Mouse (Mus musculus) lung, adult 18-20 months (tissue): ENCODE data around the gene Ift81.

Experiments
- DNase-seq, 2 experiments: peaks; one replicate each; pipeline ENCODE4 v3.0.0; 2022; ENCODE audit warnings: mixed read lengths in 2 of 2

Gene Ift81

DNA sequence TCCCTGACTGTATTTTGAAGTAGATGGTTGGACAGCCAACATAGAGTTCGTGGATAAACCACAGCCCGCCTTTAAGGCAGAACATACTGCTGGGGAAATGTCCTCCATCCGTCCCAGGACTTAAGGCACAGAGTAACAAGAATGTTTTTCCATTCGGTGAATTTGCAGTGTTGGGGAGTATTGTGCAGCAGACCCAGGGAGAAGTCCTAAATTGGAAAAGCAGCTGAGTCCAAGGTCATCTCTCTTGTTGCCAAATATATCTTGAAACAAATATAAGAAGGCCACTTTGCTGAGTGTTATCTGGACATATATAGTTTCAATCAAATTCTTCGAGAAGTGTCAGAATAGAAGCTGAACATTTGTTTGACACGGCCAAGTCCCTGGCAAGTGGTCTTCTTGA, 70.9 kb downstream of the Ift81 start:
- no peak for DNase-seq

- no peak for DNase-seq
Observed at GRCm38 (mm10) chr5:122541871-122542270, 72.4 kb downstream of the Ift81 start.

GRCm38 (mm10) chr5:122538077-122538476, 76.2 kb downstream of the Ift81 start:
- no peak for DNase-seq

GRCm38 (mm10) chr5:122537654-122538053, 76.7 kb downstream of the Ift81 start:
- no peak for DNase-seq

DNA sequence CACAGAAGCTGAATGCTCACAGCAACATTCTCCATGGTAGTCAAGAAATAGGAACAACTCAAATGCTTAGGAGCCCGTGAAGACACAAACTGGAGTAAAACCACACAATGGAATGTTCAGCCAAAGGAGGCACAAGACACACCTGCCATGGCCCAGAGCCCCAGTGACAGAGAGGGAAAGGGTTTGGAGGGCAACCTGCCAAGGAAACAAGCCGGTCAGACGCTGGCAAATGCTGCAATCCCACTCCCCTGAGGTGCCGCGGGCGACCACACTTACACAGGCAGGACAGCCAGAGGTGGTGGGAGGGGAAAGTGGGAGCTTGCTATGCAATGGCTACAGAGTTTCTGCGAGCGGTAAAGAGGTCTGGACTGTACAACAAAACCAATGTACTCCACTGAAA, 80.4 kb downstream of the Ift81 start:
- no peak for DNase-seq

GRCm38 (mm10) chr5:122529913-122530604, 84.3 kb downstream of the Ift81 start:
- no peak for DNase-seq

DNA sequence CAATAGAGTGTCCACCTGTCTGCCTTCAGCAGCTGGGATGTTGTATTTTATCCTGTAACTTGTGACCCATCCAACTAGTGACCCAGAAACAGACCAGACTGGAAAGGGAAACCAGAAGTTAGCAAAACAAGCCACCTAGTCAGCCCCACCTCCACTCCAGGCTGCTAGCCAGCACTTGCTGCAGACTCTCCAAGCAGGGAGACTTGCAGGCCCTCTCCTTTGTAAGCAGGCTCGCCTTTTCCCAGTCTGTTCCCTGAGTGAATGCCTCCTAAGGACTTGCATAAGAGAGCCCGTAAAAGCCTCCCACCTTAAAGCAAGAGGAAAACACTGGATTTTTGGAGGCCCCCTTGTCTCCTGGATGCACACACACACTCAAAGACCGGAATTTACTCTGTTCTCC, 85.0 kb downstream of the Ift81 start:
- DNase-seq = peak; percentile 82 to 86

- no peak for DNase-seq
Observed at GRCm38 (mm10) chr5:122528591-122528990, 85.7 kb downstream of the Ift81 start.

GRCm38 (mm10) chr5:122527761-122528160, 86.6 kb downstream of the Ift81 start:
- DNase-seq = no peak

- peak; percentile 78 to 86 for DNase-seq
Observed at GRCm38 (mm10) chr5:122526878-122527730, 87.2 kb downstream of the Ift81 start.

DNA sequence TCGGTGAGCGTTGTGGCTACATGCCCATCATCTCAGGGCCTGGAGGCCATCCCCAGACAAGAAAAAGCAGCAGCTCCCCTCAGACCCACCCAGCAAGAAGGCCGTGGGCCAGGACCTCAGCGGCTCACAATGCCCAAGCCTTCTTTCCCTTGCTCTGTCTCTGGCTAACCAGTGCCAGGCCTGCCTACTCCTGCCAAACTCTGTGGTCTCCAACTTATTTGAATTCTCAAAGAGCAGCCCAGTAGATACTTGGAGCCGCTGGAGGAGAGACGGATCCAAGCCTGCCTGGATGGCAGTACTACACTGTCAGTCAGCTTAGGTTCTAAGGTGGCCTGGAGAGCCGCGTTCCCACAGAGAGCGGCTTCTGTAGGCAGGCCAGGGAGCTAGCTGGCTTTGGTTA, 87.9 kb downstream of the Ift81 start:
- no peak for DNase-seq

GRCm38 (mm10) chr5:122525238-122525931, 88.9 kb downstream of the Ift81 start:
- peak; percentile 51 to 62 for DNase-seq

- DNase-seq = no peak
Observed at GRCm38 (mm10) chr5:122524854-122525237, 89.5 kb downstream of the Ift81 start.

DNA sequence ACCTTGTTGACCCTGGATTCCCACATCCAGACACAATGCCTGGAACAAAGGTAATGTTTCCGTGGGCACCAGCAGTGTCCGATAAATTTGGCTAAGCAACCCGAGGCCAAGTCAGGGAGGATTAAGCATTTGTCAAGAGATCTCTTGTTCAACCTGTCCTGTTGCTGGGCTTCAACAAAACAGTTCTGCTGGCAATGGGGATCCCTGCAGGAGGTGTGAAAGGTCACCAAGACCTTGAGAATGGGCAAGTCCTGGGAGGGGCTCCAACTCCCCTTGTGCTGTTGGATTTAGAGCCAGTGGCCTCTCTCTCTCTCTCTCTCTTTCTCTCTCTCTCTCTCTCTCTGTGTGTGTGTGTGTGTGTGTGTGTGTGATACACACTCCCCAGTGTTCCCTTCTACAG, 90.1 kb downstream of the Ift81 start:
- DNase-seq = no peak

GRCm38 (mm10) chr5:122521130-122521473, 93.2 kb downstream of the Ift81 start:
- DNase-seq = no peak

- DNase-seq = no peak
Observed at GRCm38 (mm10) chr5:122520254-122521129, 93.8 kb downstream of the Ift81 start.

GRCm38 (mm10) chr5:122519043-122519660, 95.2 kb downstream of the Ift81 start:
- DNase-seq = no peak

DNA sequence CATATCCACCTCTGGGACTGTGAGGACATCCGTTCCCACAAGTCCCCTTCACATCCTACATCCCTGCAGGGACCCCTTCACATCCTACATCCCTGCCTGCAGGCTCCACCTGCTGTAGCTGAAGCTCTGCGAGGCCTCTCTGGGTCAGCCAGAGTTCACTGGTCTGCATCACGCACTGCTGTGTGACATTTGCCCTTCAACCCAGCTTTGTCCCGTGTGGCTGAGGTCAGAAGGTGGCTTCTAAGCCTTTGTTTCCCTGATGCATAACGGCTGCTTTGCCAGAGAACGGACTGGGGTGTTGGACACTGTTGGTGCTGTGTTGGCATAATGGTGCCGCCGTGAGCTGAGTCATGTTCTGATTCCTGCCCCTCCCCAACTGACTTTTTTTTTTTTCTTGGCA, 96.1 kb downstream of the Ift81 start:
- DNase-seq = no peak

GRCm38 (mm10) chr5:122516901-122517300, 97.4 kb downstream of the Ift81 start:
- DNase-seq = no peak

DNA sequence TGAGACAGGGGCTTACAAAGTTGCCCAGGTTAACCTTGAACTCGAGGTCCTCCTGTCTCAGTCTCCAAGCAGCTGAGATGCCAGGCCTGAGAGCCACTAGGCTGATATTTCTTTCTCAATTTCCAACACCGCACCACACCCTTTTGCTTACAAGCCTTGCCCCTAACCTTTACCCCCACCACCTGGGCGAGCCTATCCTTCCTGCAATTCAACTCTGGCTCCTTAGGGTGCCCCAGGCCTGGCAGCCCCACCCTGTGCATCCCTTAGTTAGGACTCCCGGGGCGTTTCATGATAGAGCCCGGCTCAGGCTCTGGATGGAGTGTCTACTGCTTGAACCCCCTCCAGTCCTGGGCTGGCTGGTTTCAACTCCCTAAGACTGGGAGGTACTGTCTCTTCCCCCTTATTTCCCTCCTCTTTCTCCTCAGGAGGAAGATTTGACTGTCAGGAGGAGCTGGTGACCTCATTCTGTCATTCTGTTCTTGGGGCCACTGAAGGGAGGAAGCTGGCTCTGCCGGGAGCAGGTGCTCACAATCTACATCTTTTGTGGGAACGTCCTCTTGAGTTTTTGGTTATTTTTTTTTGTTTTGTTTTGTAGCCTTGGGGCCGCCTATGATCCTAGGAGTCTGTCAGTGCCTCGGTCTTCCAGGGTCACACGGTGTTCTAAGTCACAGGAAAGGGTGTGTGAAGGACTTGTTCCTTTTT, 98.1 kb downstream of the Ift81 start:
- DNase-seq = no peak

DNA sequence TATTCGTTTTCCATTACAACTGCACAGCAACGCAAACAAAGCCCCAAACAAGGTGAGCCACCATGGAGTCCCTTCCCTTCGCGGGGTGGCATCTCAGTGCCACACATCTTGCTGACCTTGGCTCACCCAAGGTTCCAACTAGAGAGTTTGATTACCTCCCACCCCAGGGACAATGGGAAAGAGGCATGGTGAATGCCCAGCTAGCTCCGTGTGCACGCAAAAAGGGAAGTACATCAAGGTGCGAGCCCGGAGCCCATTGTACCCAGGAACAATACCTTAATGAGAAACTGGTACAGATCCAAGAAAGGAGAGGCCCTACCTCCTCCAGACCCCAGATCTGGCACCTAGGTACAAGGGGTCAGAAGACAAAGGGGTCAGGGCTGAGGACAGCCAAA, 100.2 kb downstream of the Ift81 start:
- DNase-seq = no peak
